Mouse (Mus musculus) B cell, adult 2 months (primary cell): ENCODE results near the gene Sfi1.
"Not testable (repeated sequence)": the region's sequence is repeated elsewhere in the genome, so short reads cannot be mapped to it uniquely, and the experiment has no call there.

Source experiments
- DNase-seq, 2 experiments: peaks; one replicate each; pipeline ENCODE4 v3.0.0; 2022

Sfi1 gene

DNA sequence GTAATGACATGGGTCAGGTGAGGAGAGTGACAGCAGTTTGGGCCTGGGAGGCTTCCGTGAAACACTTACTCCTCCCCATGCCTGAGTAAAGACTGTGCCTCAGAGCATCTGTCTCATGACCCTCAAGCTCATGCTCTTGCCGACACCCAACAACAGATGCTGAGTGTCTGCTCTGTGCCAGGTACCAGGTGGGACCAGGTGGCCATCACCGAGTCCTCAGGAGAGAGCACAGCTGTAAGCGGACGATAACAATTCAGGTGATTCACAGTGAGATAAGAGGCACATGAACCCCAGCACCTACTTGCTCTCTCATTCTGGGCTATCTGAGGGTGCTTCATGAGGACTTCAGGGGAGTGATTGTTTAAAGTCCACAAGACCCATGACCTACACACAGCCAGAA, 50.9 kb downstream of the Sfi1 start:
- peak; percentile 73 to 76 for DNase-seq

GRCm38 (mm10) chr11:3140967-3141535, 52.2 kb downstream of the Sfi1 start:
- not testable (repeated sequence) for DNase-seq

- DNase-seq = peak in 1 of 2 experiments; percentile 40
Observed at GRCm38 (mm10) chr11:3138323-3138722, 54.9 kb downstream of the Sfi1 start.

GRCm38 (mm10) chr11:3137279-3137678, 56.0 kb downstream of the Sfi1 start:
- DNase-seq = peak; percentile 39 to 43

DNA sequence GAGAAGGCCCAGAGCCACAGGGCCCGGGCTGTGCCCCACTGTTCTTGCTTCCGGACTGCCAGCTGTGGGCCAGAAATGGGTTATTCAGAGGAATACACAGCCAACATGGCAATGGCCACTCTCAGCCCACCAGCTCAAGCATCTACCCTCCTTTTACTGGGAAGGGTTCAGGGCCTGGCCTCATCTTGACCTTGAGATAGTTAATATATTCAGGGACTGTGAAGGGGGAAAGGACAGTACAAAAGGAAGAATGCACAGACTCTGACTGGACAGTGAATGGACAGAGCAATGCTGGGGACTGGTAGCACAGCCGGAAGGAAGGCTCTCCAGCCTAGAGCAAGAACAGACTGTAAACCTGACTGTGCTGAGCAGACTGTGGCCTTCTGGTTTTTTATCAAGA, 57.3 kb downstream of the Sfi1 start:
- DNase-seq = not testable (repeated sequence)

DNA sequence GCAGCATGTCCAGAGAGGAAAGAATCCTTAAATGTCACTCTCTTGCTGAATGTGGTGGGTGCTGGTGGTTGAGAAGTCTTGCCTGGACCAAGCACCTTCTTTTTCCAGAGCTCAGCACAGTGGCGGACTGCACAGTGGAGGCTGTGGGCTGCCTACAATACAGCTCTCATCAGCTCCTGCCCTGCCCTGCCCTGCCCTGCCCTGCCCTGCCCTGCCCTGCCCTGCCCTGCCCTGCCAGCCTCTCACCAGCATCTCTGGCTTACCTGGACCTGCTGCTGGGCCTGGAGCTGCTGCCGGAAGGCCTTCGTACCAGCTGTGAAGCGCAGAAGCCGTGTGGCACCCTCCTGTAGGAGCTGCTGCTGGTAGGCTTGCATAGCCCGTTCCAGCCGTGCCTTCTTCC, 57.9 kb downstream of the Sfi1 start:
- not testable (repeated sequence) for DNase-seq

- DNase-seq = not testable (repeated sequence)
Observed at GRCm38 (mm10) chr11:3133360-3133759, 59.9 kb downstream of the Sfi1 start.

GRCm38 (mm10) chr11:3132957-3133356, 60.3 kb downstream of the Sfi1 start:
- DNase-seq = not testable (repeated sequence)

- peak; percentile 50 to 55 for DNase-seq
Observed at GRCm38 (mm10) chr11:3132001-3132400, 61.3 kb downstream of the Sfi1 start.

DNA sequence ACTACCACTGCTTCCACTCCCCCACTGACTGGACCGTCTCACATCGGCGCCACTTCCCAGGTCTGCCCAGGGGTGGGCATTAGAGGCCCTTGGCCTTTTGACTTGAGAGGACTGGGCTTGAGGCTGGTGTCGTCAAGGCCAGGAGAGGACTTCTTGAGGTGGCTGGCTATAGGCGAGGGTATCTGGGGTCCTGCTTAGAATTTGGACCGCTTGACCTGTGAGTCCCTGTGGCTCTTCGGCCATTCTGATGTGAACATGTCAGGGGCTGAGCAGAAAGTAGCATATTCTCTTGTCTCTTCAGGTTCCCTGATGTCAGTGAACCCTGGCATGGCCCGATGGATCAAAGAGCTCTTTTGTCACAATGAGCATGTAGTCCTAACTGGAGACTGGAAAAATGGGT, 63.4 kb downstream of the Sfi1 start:
- peak; percentile 67 for DNase-seq

DNA sequence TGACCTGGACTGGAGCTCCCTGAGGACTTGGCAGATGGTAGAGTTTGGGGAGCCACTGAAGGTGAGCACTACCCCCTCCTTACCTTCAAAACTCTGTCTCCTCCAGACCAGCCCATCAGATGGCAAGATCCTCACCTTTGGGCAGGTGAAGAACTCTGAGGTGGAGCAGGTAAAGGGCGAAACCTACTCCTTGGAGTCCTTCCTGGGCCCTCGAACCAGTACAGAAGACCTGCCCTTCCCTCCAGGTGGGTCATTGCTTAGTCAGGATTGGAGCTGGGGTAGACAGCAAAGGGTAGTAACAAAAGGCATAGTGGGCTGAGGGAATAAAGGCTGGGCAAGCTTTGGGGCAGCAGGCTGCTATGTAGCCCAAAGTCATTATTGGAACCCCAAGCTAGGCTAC, 64.0 kb downstream of the Sfi1 start:
- not testable (repeated sequence) for DNase-seq

DNA sequence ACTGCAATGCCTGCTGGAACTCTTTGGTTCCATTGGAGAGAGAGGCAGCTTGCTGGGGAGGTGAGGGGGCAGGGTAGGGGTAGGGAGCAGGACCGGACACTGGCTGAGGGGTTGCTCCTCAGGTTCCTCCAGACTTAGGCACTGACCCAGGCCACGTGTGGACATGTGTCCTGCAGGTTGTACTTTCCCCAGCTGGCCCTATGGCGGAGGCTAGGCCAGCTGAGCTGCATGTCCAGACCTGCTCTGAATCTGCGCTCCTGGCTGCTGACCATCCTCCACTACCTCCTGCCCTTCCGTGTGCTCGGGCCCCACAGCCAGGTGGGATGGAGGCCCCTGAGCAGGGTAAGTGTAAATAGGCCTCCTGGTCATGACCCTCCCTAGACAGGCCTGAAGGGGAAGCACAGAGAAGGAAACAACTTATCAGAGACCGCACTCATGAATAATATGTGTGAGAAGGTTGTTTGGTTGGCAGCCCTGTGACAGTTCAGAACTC, 65.9 kb downstream of the Sfi1 start:
- DNase-seq = peak in 1 of 2 experiments; percentile 49

DNA sequence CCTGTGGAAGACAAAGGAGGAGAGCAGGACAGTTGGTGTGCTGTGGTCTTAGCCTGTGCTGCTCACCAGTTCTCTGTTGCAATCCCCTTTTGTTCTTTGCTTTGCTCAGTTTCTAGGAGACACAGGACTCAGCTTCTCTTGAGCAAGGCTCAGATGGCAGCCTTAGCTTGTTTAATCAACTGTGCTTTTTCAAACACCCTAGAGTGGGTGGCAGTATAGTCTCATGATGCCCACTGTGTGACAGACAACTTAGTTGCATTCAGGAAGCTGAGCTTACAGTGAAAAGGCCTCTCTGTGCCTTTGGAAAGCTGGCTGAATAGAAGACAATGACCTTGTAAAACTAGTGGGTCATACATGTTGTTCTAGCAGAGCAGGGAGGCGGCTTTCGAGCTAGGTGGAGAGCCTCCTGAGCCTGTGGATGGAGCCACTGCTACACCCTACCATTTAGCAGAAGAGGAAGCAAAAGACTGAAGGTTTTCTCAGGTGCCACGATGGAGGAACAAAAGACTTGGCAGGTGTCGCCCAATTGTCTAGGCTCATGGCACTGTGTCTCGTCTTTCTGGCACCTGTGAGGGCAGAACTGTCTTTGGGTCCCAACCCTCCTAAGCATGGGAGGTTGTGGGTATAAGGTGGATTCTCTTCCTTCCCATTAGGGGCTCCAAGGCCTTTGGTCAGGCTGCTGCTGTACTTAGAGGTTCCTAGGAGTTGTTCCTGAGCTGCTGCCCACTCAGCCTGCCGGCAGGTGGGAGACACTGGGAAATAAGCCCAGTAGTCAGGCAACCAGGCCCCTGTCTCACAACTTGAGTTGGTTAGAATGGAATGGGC, 66.6 kb downstream of the Sfi1 start:
- DNase-seq = peak; percentile 83 to 88

DNA sequence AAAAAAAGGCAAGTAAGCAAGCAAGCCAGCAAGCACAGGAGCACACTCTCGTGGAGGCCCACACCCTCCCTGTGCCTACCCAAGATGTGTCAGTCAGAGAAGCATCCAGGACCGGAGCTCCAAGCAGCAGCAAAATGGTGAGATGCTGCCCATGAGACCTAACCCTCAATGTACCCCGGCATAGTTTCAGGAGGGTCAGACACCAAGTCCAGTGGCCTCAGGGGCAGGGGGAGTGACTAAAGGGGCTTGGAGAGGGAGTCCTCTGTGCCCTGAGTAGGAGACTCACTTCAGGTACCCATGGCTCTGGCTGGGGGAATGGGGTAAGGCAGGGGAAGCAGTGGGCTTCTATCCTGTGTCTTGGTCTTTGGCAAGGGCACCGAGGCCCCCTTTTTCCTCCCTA, 67.3 kb downstream of the Sfi1 start:
- not testable (repeated sequence) for DNase-seq

GRCm38 (mm10) chr11:3124932-3125810, 68.1 kb downstream of the Sfi1 start:
- DNase-seq = peak; percentile 63 to 64

- DNase-seq = no peak
Observed at GRCm38 (mm10) chr11:3114403-3114802, 78.9 kb downstream of the Sfi1 start.

DNA sequence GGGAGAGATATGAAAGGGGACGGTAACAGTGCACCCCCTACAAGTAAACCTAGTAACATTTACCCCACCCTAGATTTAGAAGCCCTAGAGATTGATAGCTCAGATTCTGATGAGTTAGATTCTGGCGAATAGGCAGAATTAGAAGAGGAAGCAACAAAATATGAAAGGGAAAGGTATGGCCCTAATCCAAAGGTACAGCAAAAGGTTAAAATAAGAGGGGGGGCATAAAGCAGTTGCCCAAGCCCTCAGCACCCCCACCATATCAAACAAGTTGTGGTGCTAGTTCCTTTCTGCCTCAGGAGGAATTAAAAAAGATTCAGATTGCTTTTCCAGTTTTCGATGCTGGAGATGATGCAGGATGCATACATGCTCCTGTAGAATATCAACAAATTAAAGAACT, 87.1 kb downstream of the Sfi1 start:
- no peak for DNase-seq

- peak; percentile 83 to 87 for DNase-seq
Observed at GRCm38 (mm10) chr11:3105261-3105731, 88.0 kb downstream of the Sfi1 start.

GRCm38 (mm10) chr11:3104501-3105260, 88.6 kb downstream of the Sfi1 start:
- peak; percentile 78 to 83 for DNase-seq

DNA sequence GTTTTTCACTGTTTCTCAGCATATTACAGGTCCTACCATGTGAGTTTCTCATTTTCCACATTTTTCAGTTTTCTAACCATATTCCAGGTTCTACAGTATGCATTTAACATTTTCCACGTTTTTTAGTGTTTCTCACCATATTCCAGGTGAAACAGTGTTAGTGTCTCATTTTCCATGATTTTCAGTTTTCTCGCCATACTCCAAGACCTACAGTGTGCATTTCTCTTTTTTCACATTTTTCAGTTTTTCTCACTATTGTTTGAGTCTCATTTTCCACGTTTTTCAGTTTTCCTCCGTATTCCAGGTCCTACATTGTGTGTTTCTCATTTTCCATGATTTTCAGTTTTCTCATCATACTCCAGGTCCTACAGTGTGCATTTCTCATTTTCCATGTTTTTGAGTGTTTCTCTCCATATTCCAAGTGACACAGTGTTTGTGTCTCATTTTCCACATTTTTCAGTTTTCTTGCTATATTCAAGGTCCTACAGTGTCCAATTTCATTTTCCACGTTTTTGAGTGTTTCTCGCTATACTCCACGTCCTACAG, 89.6 kb downstream of the Sfi1 start:
- DNase-seq = no peak

DNA sequence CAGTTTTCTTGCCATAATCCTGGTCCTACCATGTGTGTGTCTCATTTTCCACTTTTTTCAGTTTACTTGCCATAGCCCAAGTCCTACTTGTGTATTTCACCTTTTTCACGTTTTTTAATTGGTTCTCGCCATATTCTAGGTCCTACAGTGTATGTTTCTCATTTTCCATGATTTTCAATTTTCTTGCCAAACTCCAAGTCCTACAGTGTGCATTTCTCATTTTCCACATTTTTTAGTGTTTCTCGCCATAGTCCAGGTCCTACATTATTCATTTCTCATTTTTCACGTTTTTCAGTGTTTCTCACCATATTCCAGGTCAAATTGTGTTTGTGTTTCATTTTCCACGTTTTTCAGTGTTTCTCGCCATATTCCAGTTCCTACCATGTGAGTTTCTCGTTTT, 90.6 kb downstream of the Sfi1 start:
- not testable (repeated sequence) for DNase-seq
